Mouse (Mus musculus) embryonic facial prominence, embryonic 12.5 days (tissue): ENCODE measurements around the gene Lhcgr. TPM values are rescaled to one million over a fixed set of nuclear protein-coding genes. Genes with fewer than 3 reads are reported as not detected.

Experiments
- ATAC-seq: fragments of 200-750 bp; cut with Nextera tagmentation; 2 replicates; pipeline ENCODE4 v1.8.0; 2017; ENCODE audit not compliant: insufficient number of reproducible peaks, insufficient read depth, low FRiP score, low TSS enrichment
- H3K27ac ChIP-seq: fragments of 300-500 bp; sonication (generic); 2 replicates; pipeline ENCODE4 v1.5.1; 2016; ENCODE audit warnings: mild to moderate bottlenecking
- H3K27me3 ChIP-seq: fragments of 300-500 bp; sonication (generic); 2 replicates; pipeline ENCODE4 v1.6.1; 2016; ENCODE audit warnings: mild to moderate bottlenecking, moderate library complexity
- H3K36me3 ChIP-seq: fragments of 300-500 bp; sonication (generic); 2 replicates; pipeline ENCODE4 v1.6.1; 2016; ENCODE audit warnings: mild to moderate bottlenecking
- H3K4me1 ChIP-seq: fragments of 300-500 bp; sonication (generic); 2 replicates; pipeline ENCODE4 v1.6.1; 2016
- H3K4me2 ChIP-seq: fragments of 300-500 bp; sonication (generic); replicated peaks from 2 replicates; pipeline ENCODE4 v1.6.1; 2016; ENCODE audit warnings: mild to moderate bottlenecking, moderate library complexity
- H3K4me3 ChIP-seq: fragments of 300-500 bp; sonication (generic); 2 replicates; pipeline ENCODE4 v1.5.1; 2016; ENCODE audit warnings: mild to moderate bottlenecking
- H3K9ac ChIP-seq: fragments of 300-500 bp; sonication (generic); 2 replicates; pipeline ENCODE4 v1.6.1; 2016; ENCODE audit warnings: mild to moderate bottlenecking, moderate library complexity
- H3K9me3 ChIP-seq: fragments of 300-500 bp; sonication (generic); 2 replicates; pipeline ENCODE4 v1.6.1; 2016; ENCODE audit warnings: mild to moderate bottlenecking, moderate library complexity
- WGBS: fragments of 180-500 bp; shearing (Covaris S2); methylation state at CpG from one replicate; pipeline ENCODE4 v1.1.7; 2016; 5-methylcytosine and 5-hydroxymethylcytosine counted together
- polyA plus RNA-seq: library from polyadenylated mRNA; unstranded; fragments of >200 nt; fragmentation: Nextera tagmentation; extraction: Ambion mirVana; gene quantifications from 2 replicates; pipeline ENCODE4 v1.2.1, GENCODE M21; 2016

The Lhcgr gene
- polyA plus RNA-seq, 1 experiment from 2014 or later: 0.23 TPM

DNA sequence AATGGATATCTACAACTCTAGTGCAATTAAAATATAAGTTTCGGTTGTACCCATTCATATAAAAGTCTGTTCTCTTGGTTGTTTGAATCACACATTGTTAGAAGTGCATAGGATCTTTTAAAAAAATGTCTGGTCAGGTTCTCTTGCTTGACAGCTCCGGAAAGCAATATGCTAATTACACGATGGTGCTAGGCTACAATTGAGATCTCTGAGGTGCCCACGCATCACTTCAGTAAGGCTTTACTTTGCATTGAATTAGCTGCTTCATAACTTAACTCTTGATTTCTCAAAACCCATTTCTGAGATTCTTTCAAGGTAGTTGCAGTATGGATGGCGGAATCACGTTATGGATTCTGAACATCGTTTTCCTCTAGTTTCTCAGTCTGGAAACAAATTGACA lies 21.7 kb downstream of the Lhcgr start:
- Histone ChIP-seq H3K9me3 (no peaks in the 10 kb centered on the region), H3K9ac (no peak overlapping the region), H3K27ac (no peak overlapping the region), H3K36me3 (no peaks in the 10 kb centered on the region), H3K4me3 (no peak overlapping the region), H3K4me2 (no peak overlapping the region), H3K4me1 (peaks cover 4% of the 10 kb centered on the region; the same call in 1 of the 2 replicates), H3K27me3 (no peaks in the 10 kb centered on the region)
- no peak for ATAC-seq
- 87% methylated on average over 7 of the region's 7 CpGs for WGBS

DNA sequence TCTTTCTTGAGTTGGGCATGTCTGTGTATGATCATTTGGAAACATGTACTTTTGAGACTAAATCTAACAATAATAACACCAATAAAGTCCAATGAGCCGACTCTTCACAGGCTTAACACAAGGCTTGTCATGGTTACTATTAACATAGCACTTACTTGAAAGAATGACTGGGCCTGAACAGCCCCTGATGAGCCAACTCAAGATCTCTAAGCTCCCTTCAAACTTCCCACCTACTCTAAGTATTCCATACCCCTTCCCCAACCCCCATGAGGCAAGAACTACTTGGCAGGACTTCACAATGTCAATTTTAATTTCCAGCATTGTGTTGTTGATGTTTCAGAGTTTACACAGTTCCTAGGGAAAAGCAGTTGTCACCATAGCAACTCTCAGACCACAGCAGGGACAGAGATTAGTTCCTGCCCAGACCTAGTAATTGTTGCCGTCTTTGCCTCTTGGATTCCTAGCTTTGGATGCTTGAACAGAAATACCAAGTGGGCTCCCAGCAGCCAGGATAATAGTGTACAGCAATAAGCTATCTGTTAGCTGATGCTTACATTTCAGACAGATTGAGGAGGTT lies 22.4 kb downstream of the Lhcgr start:
- Histone ChIP-seq H3K36me3 (no peaks in the 10 kb centered on the region), H3K27ac (no peak overlapping the region), H3K4me2 (no peak overlapping the region), H3K9ac (no peak overlapping the region), H3K27me3 (no peaks in the 10 kb centered on the region), H3K4me1 (peaks cover 4% of the 10 kb centered on the region; the same call in 1 of the 2 replicates), H3K4me3 (no peak overlapping the region), H3K9me3 (no peaks in the 10 kb centered on the region)
- WGBS: 47% methylated on average over 2 of the region's 2 CpGs
- ATAC-seq: no peak

DNA sequence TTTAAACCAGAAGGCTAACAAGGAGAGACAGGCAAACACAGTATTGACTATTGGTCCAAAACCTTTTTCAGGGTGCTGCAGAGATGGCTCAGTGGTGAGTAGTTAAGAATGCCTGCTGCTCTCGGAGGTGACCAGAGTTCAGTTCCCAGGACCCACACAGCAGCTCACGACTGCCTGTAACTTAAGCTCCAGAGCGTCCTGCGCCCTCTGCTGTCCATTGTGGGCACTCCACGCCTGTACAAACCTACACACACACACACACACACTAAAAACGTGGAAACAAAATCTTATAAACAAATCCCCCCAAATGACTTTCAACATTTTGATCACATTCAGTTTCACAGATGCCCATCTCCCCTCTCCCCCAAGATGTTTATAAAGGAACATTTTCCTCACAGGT lies 24.9 kb downstream of the Lhcgr start:
- Histone ChIP-seq H3K4me2 (no peak overlapping the region), H3K27ac (no peak overlapping the region), H3K27me3 (no peaks in the 10 kb centered on the region), H3K4me1 (no peaks in the 10 kb centered on the region; the same call in 1 of the 2 replicates), H3K9me3 (no peaks in the 10 kb centered on the region), H3K4me3 (no peak overlapping the region), H3K9ac (no peak overlapping the region), H3K36me3 (no peaks in the 10 kb centered on the region)
- WGBS: 79% methylated on average over 6 of the region's 6 CpGs
- ATAC-seq: no peak

DNA sequence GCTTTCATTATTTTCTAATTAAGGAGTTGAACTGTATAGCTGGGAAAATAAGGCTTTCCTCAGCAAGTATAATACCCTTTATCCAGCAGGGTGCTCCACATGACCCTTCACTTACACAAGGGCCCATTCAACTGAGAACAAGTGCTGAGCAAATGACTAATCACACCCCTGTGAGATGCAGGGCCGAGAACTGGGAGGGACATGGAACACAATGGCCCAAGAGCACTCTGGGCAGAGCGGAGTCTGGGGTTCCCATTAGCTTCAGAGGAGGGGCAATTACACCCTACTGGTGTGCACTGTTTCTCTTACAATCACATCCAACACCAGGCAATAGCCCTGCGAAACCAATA lies 27.7 kb downstream of the Lhcgr start:
- Histone ChIP-seq H3K9ac (no peak overlapping the region), H3K4me1 (no peaks in the 10 kb centered on the region), H3K4me2 (no peak overlapping the region), H3K36me3 (no peaks in the 10 kb centered on the region), H3K9me3 (no peaks in the 10 kb centered on the region), H3K27me3 (no peaks in the 10 kb centered on the region), H3K27ac (no peak overlapping the region), H3K4me3 (no peak overlapping the region)
- peak; percentile 62 for ATAC-seq
- 44% methylated on average over 3 of the region's 3 CpGs for WGBS

DNA sequence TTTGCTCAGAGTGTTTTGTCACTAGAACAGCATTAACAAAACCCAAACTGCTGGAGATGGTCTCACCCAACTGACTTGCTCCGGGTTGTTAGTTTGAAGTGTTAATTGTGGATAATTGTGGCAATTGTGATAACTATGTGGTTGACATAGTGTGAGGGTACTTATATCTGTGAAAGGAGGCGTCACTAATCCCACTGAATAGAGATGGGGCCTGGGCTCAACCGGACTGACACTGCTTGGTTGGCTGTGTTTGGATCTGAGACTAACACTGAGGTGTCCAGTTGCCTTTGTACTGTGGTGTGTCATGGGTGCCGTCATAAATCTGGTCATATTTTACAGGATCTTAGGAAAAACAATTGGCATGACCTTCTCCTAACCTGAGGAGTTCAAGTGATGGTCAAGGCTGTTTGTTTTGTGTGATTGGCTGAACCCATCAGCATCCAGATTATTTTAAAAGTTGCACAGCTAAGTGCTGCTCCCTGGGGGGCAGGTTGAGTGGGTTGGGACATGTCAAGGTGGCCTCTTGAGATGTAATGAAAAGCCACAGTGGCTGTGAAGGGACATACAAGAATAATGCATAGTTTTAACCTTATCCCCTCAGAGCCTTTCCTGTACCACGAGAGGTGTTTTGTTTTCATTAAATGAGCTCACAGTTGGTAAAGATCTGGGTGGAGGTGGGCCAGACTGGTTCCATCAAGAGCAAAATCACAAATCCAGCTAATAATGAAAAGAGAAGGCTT lies 28.2 kb downstream of the Lhcgr start:
- H3K9me3 ChIP-seq: no peaks in the 10 kb centered on the region
- no peak overlapping the region for H3K9ac ChIP-seq
- no peak overlapping the region for H3K4me3 ChIP-seq
- no peaks in the 10 kb centered on the region for H3K36me3 ChIP-seq
- no peaks in the 10 kb centered on the region for H3K4me1 ChIP-seq
- WGBS: 44% methylated on average over 5 of the region's 5 CpGs
- H3K4me2 ChIP-seq: no peak overlapping the region
- no peak for ATAC-seq
- H3K27ac ChIP-seq: no peak overlapping the region
- H3K27me3 ChIP-seq: no peaks in the 10 kb centered on the region

DNA sequence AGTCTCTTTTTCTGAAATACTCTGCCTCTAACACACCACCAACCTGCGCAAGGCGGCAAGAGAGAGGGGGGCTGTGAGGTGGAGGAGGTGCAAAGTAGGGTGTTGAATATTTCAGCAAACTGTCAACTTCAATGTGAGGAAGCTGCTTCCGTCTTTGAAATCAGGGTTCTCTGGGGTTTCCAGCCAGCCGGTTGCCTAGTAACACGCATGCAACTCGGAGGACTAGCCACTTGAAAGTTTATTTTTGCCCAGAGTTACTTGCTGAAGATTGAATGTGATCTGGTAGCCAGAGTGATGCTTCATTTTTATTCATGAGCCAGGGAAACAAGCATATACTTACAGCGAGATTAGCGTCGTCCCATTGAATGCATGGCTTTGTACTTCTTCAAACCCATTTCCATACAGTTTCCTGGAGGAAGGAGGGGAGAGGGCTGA lies 33.8 kb downstream of the Lhcgr start:
- 26% methylated on average over 9 of the region's 9 CpGs for WGBS
- Histone ChIP-seq H3K9ac (no peak overlapping the region), H3K4me1 (peaks cover 4% of the 10 kb centered on the region), H3K9me3 (no peaks in the 10 kb centered on the region), H3K4me2 (no peak overlapping the region), H3K27ac (no peak overlapping the region), H3K36me3 (no peaks in the 10 kb centered on the region), H3K27me3 (0 out of 2 replicates have a peak, but pooled peaks cover 7% of the 10 kb centered on the region), H3K4me3 (no peak overlapping the region)
- ATAC-seq: no peak

DNA sequence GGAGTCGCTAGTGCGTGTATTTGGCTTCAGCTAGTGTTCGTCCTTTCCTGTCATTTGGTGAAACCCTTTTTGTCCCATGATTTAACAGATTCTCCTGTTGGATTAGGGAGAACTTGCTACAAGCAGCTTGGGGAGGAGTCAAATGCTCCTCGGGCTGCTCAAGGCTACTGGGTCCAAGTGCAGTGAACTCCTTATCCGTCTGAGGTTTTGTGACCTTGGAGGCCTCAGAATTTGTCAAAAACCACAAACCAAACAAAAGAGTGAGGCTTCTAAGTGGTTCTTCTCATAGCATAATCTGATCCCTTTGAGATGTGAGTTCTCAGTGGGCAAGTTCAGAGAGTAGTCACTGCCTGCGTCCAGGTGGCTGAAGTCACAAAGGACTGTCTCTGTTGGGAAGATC lies 36.0 kb downstream of the Lhcgr start:
- Histone ChIP-seq H3K9me3 (no peaks in the 10 kb centered on the region), H3K4me3 (no peak overlapping the region), H3K36me3 (no peaks in the 10 kb centered on the region), H3K27ac (no peak overlapping the region), H3K9ac (no peak overlapping the region), H3K4me2 (no peak overlapping the region), H3K27me3 (0 out of 2 replicates have a peak, but pooled peaks cover 7% of the 10 kb centered on the region), H3K4me1 (peaks cover 6% of the 10 kb centered on the region)
- no peak for ATAC-seq
- WGBS: 68% methylated on average over 6 of the region's 6 CpGs

DNA sequence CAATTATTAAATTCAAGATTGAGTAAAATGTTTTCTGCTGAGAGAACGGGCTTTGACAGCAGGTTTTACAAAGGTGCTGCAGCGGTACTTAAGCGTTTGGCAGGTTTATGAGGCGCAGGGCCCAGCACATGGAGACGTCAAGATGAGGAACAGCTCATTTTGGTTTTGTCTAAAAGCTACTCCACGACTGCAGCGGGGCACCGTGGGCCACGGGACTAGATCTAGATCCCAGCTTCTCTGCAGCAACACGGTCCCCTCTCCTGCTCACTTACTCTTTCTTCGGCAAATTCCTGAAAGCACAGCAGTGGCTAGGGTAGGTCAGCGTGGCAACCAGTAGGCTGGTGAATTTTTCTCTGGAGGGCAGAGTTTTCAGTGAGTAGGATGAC lies 38.3 kb downstream of the Lhcgr start:
- no peak for ATAC-seq
- Histone ChIP-seq H3K4me3 (no peak overlapping the region), H3K27ac (no peak overlapping the region), H3K9ac (no peak overlapping the region), H3K36me3 (no peaks in the 10 kb centered on the region), H3K27me3 (0 out of 2 replicates have a peak, but pooled peaks cover 7% of the 10 kb centered on the region), H3K4me1 (peaks cover 6% of the 10 kb centered on the region), H3K9me3 (no peaks in the 10 kb centered on the region), H3K4me2 (peak overlapping the region; percentile 21; the same call in 1 of the 2 replicates)
- WGBS: 58% methylated on average over 12 of the region's 12 CpGs

DNA sequence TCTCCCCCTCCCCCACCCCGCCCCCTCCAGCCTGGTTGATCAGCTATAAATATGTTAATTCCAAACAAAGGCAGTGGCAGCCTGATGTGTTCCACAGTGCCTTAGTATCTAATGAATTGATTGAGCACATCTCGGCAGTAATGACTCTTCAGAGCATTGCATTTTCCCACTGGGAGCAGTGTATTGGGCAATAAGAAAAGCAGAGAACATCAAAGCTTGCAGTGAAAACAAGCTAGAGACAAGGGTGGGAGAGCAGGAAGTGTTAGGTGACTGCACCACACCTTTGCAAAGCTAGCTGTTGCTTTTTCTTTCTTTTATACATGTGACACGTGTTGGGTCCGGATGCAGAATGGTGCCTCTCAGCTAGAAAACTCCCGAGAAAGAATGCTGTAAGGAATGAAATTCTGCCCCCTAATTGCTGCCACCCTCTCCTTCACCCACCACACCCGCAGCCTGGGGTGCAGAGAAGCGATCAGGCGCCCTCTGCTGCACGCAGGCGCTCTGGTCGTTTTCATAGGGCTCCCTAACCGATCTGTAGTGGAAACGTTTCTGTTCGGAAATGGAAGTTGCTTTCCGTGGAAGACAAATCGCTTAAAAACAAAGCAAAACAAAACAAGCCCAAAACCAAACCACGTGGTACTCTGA lies 38.8 kb downstream of the Lhcgr start:
- Histone ChIP-seq H3K9me3 (no peaks in the 10 kb centered on the region), H3K27ac (no peak overlapping the region), H3K36me3 (no peaks in the 10 kb centered on the region), H3K9ac (no peak overlapping the region), H3K4me3 (no peak overlapping the region), H3K27me3 (0 out of 2 replicates have a peak, but pooled peaks cover 7% of the 10 kb centered on the region), H3K4me1 (peaks cover 6% of the 10 kb centered on the region), H3K4me2 (peak overlapping the region; percentile 21; the same call in 1 of the 2 replicates)
- ATAC-seq: no peak
- WGBS: 8% methylated on average over 17 of the region's 17 CpGs

DNA sequence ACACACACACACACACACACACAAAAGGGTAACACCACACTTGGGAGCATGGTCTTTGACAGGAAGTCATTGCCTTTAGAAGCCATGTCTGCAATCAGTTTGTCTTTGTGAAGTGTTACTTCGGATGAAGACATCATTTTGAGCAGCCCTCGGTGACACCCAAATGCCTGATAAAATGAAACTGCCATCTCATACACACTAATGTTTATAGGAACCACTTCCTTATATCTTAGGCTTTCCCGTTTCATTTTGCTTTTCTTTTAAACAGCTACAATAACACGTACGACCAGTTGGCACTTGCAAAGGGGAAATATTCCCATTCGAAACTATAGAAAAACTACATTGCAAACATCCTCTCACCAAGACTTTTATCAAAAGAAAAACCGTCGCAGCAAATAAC lies 42.1 kb downstream of the Lhcgr start:
- WGBS: 79% methylated on average over 8 of the region's 8 CpGs
- no peak for ATAC-seq
- no peak overlapping the region for H3K9ac ChIP-seq
- H3K36me3 ChIP-seq: no peaks in the 10 kb centered on the region
- H3K4me3 ChIP-seq: no peak overlapping the region
- H3K4me2 ChIP-seq: no peak overlapping the region
- no peak overlapping the region for H3K27ac ChIP-seq
- 0 out of 2 replicates have a peak, but pooled peaks cover 7% of the 10 kb centered on the region for H3K27me3 ChIP-seq
- H3K9me3 ChIP-seq: no peaks in the 10 kb centered on the region
- H3K4me1 ChIP-seq: peaks cover 3% of the 10 kb centered on the region; the same call in 1 of the 2 replicates

DNA sequence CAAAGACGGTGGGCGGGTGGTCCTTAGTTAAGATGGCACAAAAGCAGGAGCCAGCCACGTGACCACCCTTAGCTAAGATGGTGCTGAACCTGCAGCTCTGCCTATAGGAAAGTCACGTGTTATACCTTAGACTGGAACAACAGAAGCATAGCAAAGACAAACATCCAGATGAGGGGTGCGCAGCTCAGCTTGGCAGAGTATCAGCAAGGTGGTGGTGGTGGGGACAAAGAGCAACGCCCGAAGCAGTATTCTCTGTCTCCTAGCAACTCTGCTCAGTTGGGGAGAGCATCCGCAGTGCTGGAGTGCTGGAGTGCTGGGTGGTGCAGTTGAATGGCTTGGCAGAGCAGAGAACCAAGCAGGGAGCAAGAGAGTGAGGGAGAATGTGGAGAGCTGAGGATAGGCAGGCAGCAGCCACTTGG lies 85.5 kb downstream of the Lhcgr start:
- no peak overlapping the region for H3K9ac ChIP-seq
- H3K4me1 ChIP-seq: no peaks in the 10 kb centered on the region
- no peak for ATAC-seq
- no peak overlapping the region for H3K4me2 ChIP-seq
- no peak overlapping the region for H3K4me3 ChIP-seq
- WGBS: 30% methylated on average over 8 of the region's 8 CpGs
- no peaks in the 10 kb centered on the region for H3K36me3 ChIP-seq
- no peaks in the 10 kb centered on the region for H3K9me3 ChIP-seq
- H3K27ac ChIP-seq: no peak overlapping the region
- no peaks in the 10 kb centered on the region for H3K27me3 ChIP-seq

DNA sequence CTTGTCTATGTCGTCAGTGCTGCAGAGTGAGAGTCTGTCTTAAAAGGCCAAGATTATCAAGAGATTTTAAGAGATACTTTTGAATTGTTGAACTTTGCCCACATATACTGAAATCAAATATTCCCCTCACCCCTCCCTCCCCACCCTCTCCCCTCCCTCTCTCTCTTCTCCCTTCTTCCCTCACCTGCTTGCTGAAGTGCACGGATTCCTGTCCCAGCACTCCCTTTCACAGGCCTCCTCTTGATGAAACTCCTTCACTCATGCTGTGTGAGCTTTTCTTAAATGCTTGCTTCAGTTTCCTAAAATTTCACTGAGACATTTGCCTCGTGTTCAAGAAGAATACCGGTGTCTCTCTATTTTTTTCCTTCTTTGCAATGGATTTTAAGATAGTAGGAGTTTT lies 88.7 kb downstream of the Lhcgr start:
- H3K4me2 ChIP-seq: no peak overlapping the region
- H3K27ac ChIP-seq: no peak overlapping the region
- no peak overlapping the region for H3K9ac ChIP-seq
- H3K9me3 ChIP-seq: peaks cover 4% of the 10 kb centered on the region; the same call in 1 of the 2 replicates
- ATAC-seq: no peak
- H3K36me3 ChIP-seq: no peaks in the 10 kb centered on the region
- H3K4me1 ChIP-seq: no peaks in the 10 kb centered on the region
- WGBS: 43% methylated on average over 4 of the region's 4 CpGs
- no peaks in the 10 kb centered on the region for H3K27me3 ChIP-seq
- H3K4me3 ChIP-seq: no peak overlapping the region
